Mouse (Mus musculus): ENCODE results near the gene Shisa9. TPM values are rescaled to one million over a fixed set of nuclear protein-coding genes. Genes with fewer than 3 reads are reported as not detected.
"Not testable (repeated sequence)": the region's sequence is repeated elsewhere in the genome, so short reads cannot be mapped to it uniquely, and the experiment has no call there.

Shisa9 gene
- polyA plus RNA-seq (2016; fragmentation: Nextera tagmentation; extraction: Ambion mirVana), result 0.27 and 0.59 TPM in 2 replicates

DNA sequence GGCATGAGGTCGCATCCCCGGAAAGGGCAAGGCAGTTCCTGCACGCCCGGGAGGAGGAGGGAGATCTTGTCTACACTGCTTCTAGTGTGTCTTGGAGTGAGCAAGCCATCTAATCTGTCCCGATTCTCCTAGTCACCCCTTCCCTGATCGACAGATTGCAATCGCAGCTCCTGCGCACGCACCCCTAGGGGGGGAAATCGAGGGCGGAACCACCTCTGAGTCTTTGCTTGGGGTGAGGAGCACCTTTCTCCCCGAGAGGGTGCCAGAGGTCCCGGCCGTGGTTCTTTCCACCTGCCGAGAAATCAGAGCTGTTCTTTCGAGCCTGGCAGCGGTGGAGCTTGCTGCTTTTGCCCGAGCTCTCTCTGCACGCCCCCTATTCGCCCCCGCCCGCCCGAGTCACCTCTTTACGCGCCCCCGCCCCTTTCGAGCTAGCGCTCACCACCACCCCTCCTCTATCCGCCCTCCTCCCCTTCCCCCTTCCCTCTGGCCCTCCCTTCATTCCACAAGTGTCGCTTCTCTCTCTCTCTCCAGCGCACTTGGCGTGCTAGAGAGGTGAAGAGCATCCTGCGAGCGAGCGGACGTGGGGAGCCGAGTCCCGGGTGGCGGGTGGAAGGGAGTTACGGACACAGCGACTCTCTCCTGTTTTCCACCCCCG is at the start of gene Shisa9:
Shisa9 (plus strand) TSS at position 498 of the 655 bp plus-strand sequence.
- ATAC-seq (ENCODE audit: insufficient number of reproducible peaks, low FRiP score), result peak; percentile 68
- Histone ChIP-seq H3K4me3 (peak within 1 kb of the TSS; percentile 63), H3K4me2 (peak within 1 kb of the TSS; percentile 99), H3K9me3 (replicated peaks) (no peaks in the 10 kb centered on the region), H3K27ac (ENCODE audit: poor library complexity, severe bottlenecking) (no peak within 1 kb of the TSS), H3K4me1 (replicated peaks) (peaks cover 15% of the 10 kb centered on the region), H3K27me3 (replicated peaks) (peaks cover 99% of the 10 kb centered on the region), H3K36me3 (no peaks in the 10 kb centered on the region), H3K9ac (peak within 1 kb of the TSS; percentile 66)
- WGBS, result under 1% methylated on average over 42 of the region's 42 CpGs

- Histone ChIP-seq H3K36me3 (no peaks in the 10 kb centered on the region), H3K4me1 (replicated peaks) (no peaks in the 10 kb centered on the region), H3K4me3 (no peak overlapping the region), H3K9ac (no peak overlapping the region), H3K27ac (ENCODE audit: poor library complexity, severe bottlenecking) (no peak overlapping the region), H3K9me3 (replicated peaks) (no peaks in the 10 kb centered on the region), H3K27me3 (replicated peaks) (0 out of 2 replicates have a peak, but pooled peaks cover under 1% of the 10 kb centered on the region), H3K4me2 (no peak overlapping the region)
- no peak for ATAC-seq (ENCODE audit: insufficient number of reproducible peaks, low FRiP score)
These were observed 43.4 kb upstream of the Shisa9 start for GRCm38 (mm10) chr16:11940477-11940876.

DNA sequence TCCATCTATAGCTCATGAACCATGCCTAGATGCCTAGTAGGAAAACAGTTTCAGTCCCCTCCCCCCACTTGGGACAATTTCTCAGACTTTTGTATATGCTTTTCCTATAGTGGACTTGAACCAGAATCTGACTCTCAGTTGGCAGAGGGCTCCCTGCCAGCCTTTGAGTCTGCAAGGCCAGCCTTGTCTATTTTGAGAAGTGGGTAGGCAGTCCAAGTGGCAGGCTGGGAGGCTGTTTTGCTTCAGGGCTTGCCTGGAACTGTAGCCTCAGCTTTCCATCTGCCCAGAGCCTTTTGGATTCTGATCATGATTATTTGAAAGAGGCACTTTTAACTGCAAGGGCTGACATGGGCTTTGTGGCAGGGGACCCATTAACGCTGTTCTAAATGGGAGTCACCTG is 23.2 kb upstream of the Shisa9 start:
- H3K4me2 ChIP-seq, result no peak overlapping the region
- H3K9me3 ChIP-seq (replicated peaks), result peaks cover 5% of the 10 kb centered on the region; the same call in 1 of the 2 replicates
- H3K36me3 ChIP-seq, result no peaks in the 10 kb centered on the region
- WGBS, result 72% methylated on average over 1 of the region's 1 CpGs
- no peaks in the 10 kb centered on the region; the same call in 1 of the 2 replicates for H3K27me3 ChIP-seq (replicated peaks)
- H3K4me1 ChIP-seq (replicated peaks), result no peaks in the 10 kb centered on the region
- no peak overlapping the region for H3K4me3 ChIP-seq
- no peak overlapping the region for H3K27ac ChIP-seq (ENCODE audit: poor library complexity, severe bottlenecking)
- ATAC-seq (ENCODE audit: insufficient number of reproducible peaks, low FRiP score), result no peak
- H3K9ac ChIP-seq, result no peak overlapping the region

DNA sequence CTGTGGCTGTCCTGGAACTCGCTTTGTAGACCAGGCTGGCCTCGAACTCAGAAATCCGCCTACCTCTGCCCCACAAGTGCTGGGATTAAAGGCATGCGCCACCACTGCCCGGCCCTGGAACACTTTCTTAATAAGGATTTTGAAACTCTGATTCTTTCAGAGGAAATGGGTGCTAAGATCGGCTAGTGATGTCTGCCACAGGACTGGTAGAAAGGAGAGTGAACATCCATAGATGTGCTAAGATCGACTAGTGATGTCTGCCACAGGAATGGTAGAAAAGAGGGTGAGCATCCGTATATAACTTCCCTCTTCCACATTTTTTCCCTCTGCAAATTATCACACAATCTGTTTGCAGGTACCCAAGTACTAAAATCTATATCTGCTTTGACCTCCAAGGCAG is 17.9 kb upstream of the Shisa9 start:
- 84% methylated on average over 8 of the region's 8 CpGs for WGBS
- Histone ChIP-seq H3K27ac (ENCODE audit: poor library complexity, severe bottlenecking) (no peak overlapping the region), H3K9me3 (replicated peaks) (peaks cover 7% of the 10 kb centered on the region; the same call in 1 of the 2 replicates), H3K4me1 (replicated peaks) (no peaks in the 10 kb centered on the region), H3K4me3 (no peak overlapping the region), H3K36me3 (no peaks in the 10 kb centered on the region), H3K27me3 (replicated peaks) (no peaks in the 10 kb centered on the region), H3K9ac (no peak overlapping the region), H3K4me2 (no peak overlapping the region)
- ATAC-seq (ENCODE audit: insufficient number of reproducible peaks, low FRiP score), result no peak

DNA sequence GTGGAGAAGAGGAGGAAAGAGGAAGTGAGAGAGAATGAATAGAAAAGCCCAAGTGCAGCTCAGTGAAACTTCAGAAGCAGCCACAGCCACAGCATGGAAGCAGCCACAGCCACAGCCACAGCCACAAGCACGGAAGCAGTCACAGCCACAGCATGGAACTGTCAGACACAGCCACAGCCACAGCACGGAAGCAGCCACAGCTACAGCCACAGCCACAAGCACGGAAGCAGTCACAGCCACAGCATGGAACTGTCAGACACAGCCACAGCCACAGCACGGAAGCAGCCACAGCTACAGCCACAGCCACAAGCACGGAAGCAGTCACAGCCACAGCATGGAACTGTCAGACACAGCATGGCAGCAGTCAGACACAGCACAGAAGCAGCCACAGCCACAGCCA is 17.1 kb upstream of the Shisa9 start:
- not testable (repeated sequence) for ATAC-seq (ENCODE audit: insufficient number of reproducible peaks, low FRiP score); H3K27ac ChIP-seq (ENCODE audit: poor library complexity, severe bottlenecking); H3K4me1 ChIP-seq (replicated peaks); H3K4me2 ChIP-seq; H3K27me3 ChIP-seq (replicated peaks); H3K4me3 ChIP-seq; H3K9me3 ChIP-seq (replicated peaks); H3K9ac ChIP-seq; H3K36me3 ChIP-seq
- 75% methylated on average over 4 of the region's 5 CpGs for WGBS

- no peaks in the 10 kb centered on the region for H3K4me1 ChIP-seq (replicated peaks)
- WGBS, result 64% methylated on average over 2 of the region's 2 CpGs
These were observed 16.3 kb upstream of the Shisa9 start for GRCm38 (mm10) chr16:11967579-11967978.

GRCm38 (mm10) chr16:11973707-11974106 is 10.2 kb upstream of the Shisa9 start:
- Histone ChIP-seq H3K9me3 (replicated peaks) (no peaks in the 10 kb centered on the region), H3K4me3 (no peak overlapping the region), H3K36me3 (no peaks in the 10 kb centered on the region), H3K27ac (ENCODE audit: poor library complexity, severe bottlenecking) (no peak overlapping the region), H3K9ac (no peak overlapping the region), H3K4me2 (no peak overlapping the region), H3K4me1 (replicated peaks) (no peaks in the 10 kb centered on the region), H3K27me3 (replicated peaks) (peaks cover 2% of the 10 kb centered on the region; the same call in 1 of the 2 replicates)
- WGBS, result 48% methylated on average over 4 of the region's 4 CpGs
- no peak for ATAC-seq (ENCODE audit: insufficient number of reproducible peaks, low FRiP score)

More at GRCm38 (mm10) chr16:11967579-11967978, 16.3 kb upstream of the Shisa9 start:
- no peak overlapping the region for H3K9ac ChIP-seq
- no peaks in the 10 kb centered on the region for H3K27me3 ChIP-seq (replicated peaks)
- ATAC-seq (ENCODE audit: insufficient number of reproducible peaks, low FRiP score), result no peak
- H3K36me3 ChIP-seq, result no peaks in the 10 kb centered on the region
- H3K4me3 ChIP-seq, result no peak overlapping the region
- peaks cover 7% of the 10 kb centered on the region; the same call in 1 of the 2 replicates for H3K9me3 ChIP-seq (replicated peaks)
- no peak overlapping the region for H3K27ac ChIP-seq (ENCODE audit: poor library complexity, severe bottlenecking)
- H3K4me2 ChIP-seq, result no peak overlapping the region

GRCm38 (mm10) chr16:11976737-11977136 is 7.2 kb upstream of the Shisa9 start:
- H3K9ac ChIP-seq, result no peak overlapping the region
- H3K9me3 ChIP-seq (replicated peaks), result no peaks in the 10 kb centered on the region
- no peak overlapping the region for H3K27ac ChIP-seq (ENCODE audit: poor library complexity, severe bottlenecking)
- H3K4me2 ChIP-seq, result no peak overlapping the region
- no peaks in the 10 kb centered on the region for H3K4me1 ChIP-seq (replicated peaks)
- peaks cover 31% of the 10 kb centered on the region for H3K27me3 ChIP-seq (replicated peaks)
- no peaks in the 10 kb centered on the region for H3K36me3 ChIP-seq
- no peak for ATAC-seq (ENCODE audit: insufficient number of reproducible peaks, low FRiP score)
- 62% methylated on average over 2 of the region's 2 CpGs for WGBS
- H3K4me3 ChIP-seq, result no peak overlapping the region

DNA sequence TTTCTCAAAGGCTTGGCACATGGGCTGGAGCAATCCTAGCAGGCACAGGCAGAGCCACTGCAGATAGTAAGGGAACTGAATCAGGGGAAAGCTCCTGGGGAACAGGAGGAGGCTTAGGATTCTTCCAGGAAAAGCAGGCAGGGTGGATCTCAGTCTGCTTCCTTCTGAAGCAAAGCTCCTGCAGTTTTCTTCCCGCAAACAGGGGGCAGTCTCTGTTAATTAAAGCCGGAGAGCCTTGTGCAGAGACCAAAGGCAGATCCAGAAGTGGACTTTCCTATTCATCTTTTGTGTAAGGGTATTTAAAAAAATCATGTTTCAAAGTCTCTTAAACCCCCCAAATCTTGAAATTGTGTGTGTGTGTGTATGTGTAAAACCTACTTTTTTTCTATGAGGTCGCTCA is 3.1 kb upstream of the Shisa9 start:
- whole genome bisulfite sequencing, result 16% methylated on average over 3 of the region's 3 CpGs

DNA sequence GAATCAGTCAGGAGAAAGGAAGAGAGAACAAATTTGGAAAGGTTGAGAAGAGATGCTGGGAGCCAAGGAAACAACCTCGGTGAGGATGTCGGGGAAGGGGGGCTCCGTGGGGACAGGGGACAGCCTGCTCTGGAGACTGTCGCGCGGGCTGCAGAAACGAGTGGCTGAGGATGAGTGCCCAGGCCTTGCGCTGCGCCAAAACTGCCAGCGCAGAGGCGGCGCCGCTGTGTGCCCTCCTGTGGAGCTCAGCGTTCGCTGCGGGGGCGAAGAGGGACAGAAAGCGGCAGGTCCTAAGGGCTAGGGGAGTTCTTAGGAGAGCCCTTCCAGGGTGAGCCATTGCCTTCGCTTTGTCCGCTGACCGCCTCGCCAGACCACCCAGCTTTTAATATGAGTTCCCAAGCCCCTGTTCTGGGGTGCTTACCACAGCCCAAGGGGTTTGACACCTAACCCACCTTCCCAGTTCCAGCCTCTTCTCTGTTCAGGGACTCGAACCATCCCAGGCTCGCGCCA is 752 bp upstream of the Shisa9 start:
- under 1% methylated on average over 25 of the region's 25 CpGs for WGBS
- H3K9me3 ChIP-seq (replicated peaks), result no peaks in the 10 kb centered on the region
- peaks cover 15% of the 10 kb centered on the region for H3K4me1 ChIP-seq (replicated peaks)
- H3K9ac ChIP-seq, result no peak overlapping the region
- H3K4me3 ChIP-seq, result peak overlapping the region; percentile 63
- H3K36me3 ChIP-seq, result no peaks in the 10 kb centered on the region
- 0 out of 2 replicates have a peak, but pooled peaks have one; percentile 22 for ATAC-seq (ENCODE audit: insufficient number of reproducible peaks, low FRiP score)
- peaks cover 96% of the 10 kb centered on the region for H3K27me3 ChIP-seq (replicated peaks)
- H3K27ac ChIP-seq (ENCODE audit: poor library complexity, severe bottlenecking), result no peak overlapping the region
- H3K4me2 ChIP-seq, result peak overlapping the region; percentile 99

More for the DNA sequence above, 3.1 kb upstream of the Shisa9 start:
- Histone ChIP-seq H3K9ac (no peak overlapping the region), H3K4me3 (no peak overlapping the region), H3K36me3 (no peaks in the 10 kb centered on the region), H3K4me1 (replicated peaks) (peaks cover 15% of the 10 kb centered on the region), H3K4me2 (no peak overlapping the region), H3K27ac (ENCODE audit: poor library complexity, severe bottlenecking) (no peak overlapping the region), H3K27me3 (replicated peaks) (peaks cover 72% of the 10 kb centered on the region), H3K9me3 (replicated peaks) (no peaks in the 10 kb centered on the region)
- ATAC-seq (ENCODE audit: insufficient number of reproducible peaks, low FRiP score), result no peak

DNA sequence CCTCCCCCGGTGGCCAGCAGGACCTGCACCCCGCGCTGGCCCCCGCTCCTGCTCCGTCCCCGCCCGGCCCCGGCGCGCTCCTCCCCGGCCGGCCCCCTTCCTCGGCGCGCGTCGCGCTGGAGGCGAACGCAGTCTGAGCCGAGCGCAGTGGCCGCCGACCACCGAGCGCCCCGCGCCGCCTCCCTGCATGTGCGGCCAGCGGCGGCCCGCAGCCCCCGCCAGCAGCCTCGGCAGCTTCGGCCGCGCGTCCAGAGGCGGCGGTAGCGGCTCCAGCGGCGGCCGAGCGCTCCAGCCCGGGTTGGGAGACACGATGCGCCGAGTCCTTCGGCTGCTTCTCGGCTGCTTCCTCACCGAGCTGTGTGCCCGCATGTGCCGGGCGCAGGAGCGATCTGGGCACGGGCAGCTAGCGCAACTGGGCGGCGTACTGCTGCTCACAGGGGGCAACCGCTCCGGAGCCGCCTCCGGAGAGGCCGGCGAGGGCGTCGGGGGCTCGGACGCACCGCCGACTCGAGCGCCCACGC is 418 bp downstream of the Shisa9 start:
- Histone ChIP-seq H3K36me3 (no peaks in the 10 kb centered on the region), H3K27ac (ENCODE audit: poor library complexity, severe bottlenecking) (no peak overlapping the region), H3K27me3 (replicated peaks) (peaks cover 94% of the 10 kb centered on the region), H3K9me3 (replicated peaks) (no peaks in the 10 kb centered on the region), H3K9ac (peak overlapping the region; percentile 66), H3K4me1 (replicated peaks) (peaks cover 15% of the 10 kb centered on the region), H3K4me3 (peak overlapping the region; percentile 63), H3K4me2 (peak overlapping the region; percentile 99)
- 1% methylated on average over 50 of the region's 76 CpGs for WGBS
- peak; percentile 61 for ATAC-seq (ENCODE audit: insufficient number of reproducible peaks, low FRiP score)
